Mouse (Mus musculus): ENCODE measurements around the gene Fbxo24. TPM values are rescaled to one million over a fixed set of nuclear protein-coding genes. Genes with fewer than 3 reads are reported as not detected.

The Fbxo24 gene
- polyA plus RNA-seq, 1 experiment from 2014 or later: 0.13 TPM

- no peak for ATAC-seq (ENCODE audit: insufficient number of reproducible peaks, insufficient read depth, low FRiP score, low TSS enrichment, low read depth)
Measured at GRCm38 (mm10) chr5:137654746-137655145, 25.9 kb upstream of the Fbxo24 start.

GRCm38 (mm10) chr5:137653366-137653765, 24.6 kb upstream of the Fbxo24 start:
- no peak overlapping the region for H3K27ac ChIP-seq
- no peaks in the 10 kb centered on the region for H3K9me3 ChIP-seq
- H3K4me3 ChIP-seq: no peak overlapping the region
- ATAC-seq (ENCODE audit: insufficient number of reproducible peaks, insufficient read depth, low FRiP score, low TSS enrichment, low read depth): no peak
- no peak overlapping the region for H3K9ac ChIP-seq
- WGBS: 94% methylated on average over 10 of the region's 10 CpGs
- no peaks in the 10 kb centered on the region for H3K27me3 ChIP-seq
- H3K4me1 ChIP-seq: peaks cover 17% of the 10 kb centered on the region
- H3K36me3 ChIP-seq: peaks cover 37% of the 10 kb centered on the region
- H3K4me2 ChIP-seq: no peak overlapping the region

More at GRCm38 (mm10) chr5:137654746-137655145, 25.9 kb upstream of the Fbxo24 start:
- no peak overlapping the region for H3K4me3 ChIP-seq
- no peak overlapping the region for H3K9ac ChIP-seq
- H3K27me3 ChIP-seq: no peaks in the 10 kb centered on the region
- no peak overlapping the region for H3K27ac ChIP-seq
- peaks cover 5% of the 10 kb centered on the region for H3K4me1 ChIP-seq
- H3K36me3 ChIP-seq: peaks cover 50% of the 10 kb centered on the region
- 74% methylated on average over 7 of the region's 7 CpGs for WGBS
- H3K9me3 ChIP-seq: no peaks in the 10 kb centered on the region
- H3K4me2 ChIP-seq: no peak overlapping the region

GRCm38 (mm10) chr5:137652474-137652873, 23.7 kb upstream of the Fbxo24 start:
- WGBS: 10% methylated on average over 3 of the region's 3 CpGs
- Histone ChIP-seq H3K4me2 (no peak overlapping the region), H3K27me3 (no peaks in the 10 kb centered on the region), H3K9ac (no peak overlapping the region), H3K9me3 (no peaks in the 10 kb centered on the region), H3K36me3 (peaks cover 35% of the 10 kb centered on the region), H3K27ac (no peak overlapping the region), H3K4me1 (peaks cover 26% of the 10 kb centered on the region), H3K4me3 (no peak overlapping the region)
- ATAC-seq (ENCODE audit: insufficient number of reproducible peaks, insufficient read depth, low FRiP score, low TSS enrichment, low read depth): no peak

- Histone ChIP-seq H3K27me3 (peaks cover 16% of the 10 kb centered on the region), H3K36me3 (peaks cover 29% of the 10 kb centered on the region), H3K4me1 (peaks cover 43% of the 10 kb centered on the region), H3K4me2 (peak overlapping the region; percentile 36), H3K4me3 (no peak overlapping the region), H3K9ac (peak overlapping the region; percentile 36; the same call in 1 of the 2 replicates), H3K9me3 (no peaks in the 10 kb centered on the region), H3K27ac (no peak overlapping the region)
- WGBS: 19% methylated on average over 18 of the region's 18 CpGs
- ATAC-seq (ENCODE audit: insufficient number of reproducible peaks, insufficient read depth, low FRiP score, low TSS enrichment, low read depth): no peak
Measured at GRCm38 (mm10) chr5:137649669-137650571, 21.1 kb upstream of the Fbxo24 start.

- H3K36me3 ChIP-seq: peaks cover 25% of the 10 kb centered on the region; the same call in 1 of the 2 replicates
- no peak for ATAC-seq (ENCODE audit: insufficient number of reproducible peaks, insufficient read depth, low FRiP score, low TSS enrichment, low read depth)
- H3K9me3 ChIP-seq: no peaks in the 10 kb centered on the region
- H3K9ac ChIP-seq: 0 out of 2 replicates have a peak overlapping the region, but pooled peaks have one; percentile 36
- WGBS: 36% methylated on average over 4 of the region's 4 CpGs
- no peak overlapping the region for H3K4me2 ChIP-seq
- H3K4me1 ChIP-seq: peaks cover 46% of the 10 kb centered on the region
- no peak overlapping the region for H3K4me3 ChIP-seq
- H3K27me3 ChIP-seq: peaks cover 23% of the 10 kb centered on the region
- H3K27ac ChIP-seq: no peak overlapping the region
Measured at GRCm38 (mm10) chr5:137649251-137649650, 20.4 kb upstream of the Fbxo24 start.

- Histone ChIP-seq H3K4me1 (peaks cover 47% of the 10 kb centered on the region), H3K27me3 (peaks cover 34% of the 10 kb centered on the region), H3K9ac (0 out of 2 replicates have a peak overlapping the region, but pooled peaks have one; percentile 27), H3K27ac (no peak overlapping the region), H3K36me3 (peaks cover 13% of the 10 kb centered on the region; the same call in 1 of the 2 replicates), H3K9me3 (no peaks in the 10 kb centered on the region), H3K4me2 (no peak overlapping the region), H3K4me3 (no peak overlapping the region)
- 37% methylated on average over 9 of the region's 9 CpGs for WGBS
- ATAC-seq (ENCODE audit: insufficient number of reproducible peaks, insufficient read depth, low FRiP score, low TSS enrichment, low read depth): no peak
Measured at GRCm38 (mm10) chr5:137647827-137648601, 19.2 kb upstream of the Fbxo24 start.

- peaks cover 50% of the 10 kb centered on the region for H3K4me1 ChIP-seq
- ATAC-seq (ENCODE audit: insufficient number of reproducible peaks, insufficient read depth, low FRiP score, low TSS enrichment, low read depth): no peak
- no peaks in the 10 kb centered on the region for H3K9me3 ChIP-seq
- peak within 1 kb of the TSS; percentile 53 for H3K4me2 ChIP-seq
- H3K9ac ChIP-seq: peak within 1 kb of the TSS; percentile 55
- peaks cover 34% of the 10 kb centered on the region for H3K27me3 ChIP-seq
- WGBS: 9% methylated on average over 11 of the region's 11 CpGs
- peak within 1 kb of the TSS; percentile 36 for H3K4me3 ChIP-seq
- H3K27ac ChIP-seq: no peak within 1 kb of the TSS
- H3K36me3 ChIP-seq: peaks cover 23% of the 10 kb centered on the region
Measured at GRCm38 (mm10) chr5:137645652-137646091, 16.9 kb upstream of the Fbxo24 start, which contains the start of gene Irs3. Gene Irs3 (minus strand): TSS chr5:137645714.

GRCm38 (mm10) chr5:137645091-137645651, 16.4 kb upstream of the Fbxo24 start:
- Histone ChIP-seq H3K9me3 (no peaks in the 10 kb centered on the region), H3K9ac (peak overlapping the region; percentile 55), H3K36me3 (peaks cover 28% of the 10 kb centered on the region), H3K4me1 (peaks cover 54% of the 10 kb centered on the region), H3K27ac (no peak overlapping the region), H3K4me3 (peak overlapping the region; percentile 36), H3K4me2 (peak overlapping the region; percentile 53), H3K27me3 (peaks cover 34% of the 10 kb centered on the region)
- ATAC-seq (ENCODE audit: insufficient number of reproducible peaks, insufficient read depth, low FRiP score, low TSS enrichment, low read depth): no peak
- 2% methylated on average over 44 of the region's 44 CpGs for WGBS

GRCm38 (mm10) chr5:137644484-137644883, 15.7 kb upstream of the Fbxo24 start:
- Histone ChIP-seq H3K27ac (no peak overlapping the region), H3K9me3 (no peaks in the 10 kb centered on the region), H3K9ac (peak overlapping the region; percentile 27; the same call in 1 of the 2 replicates), H3K36me3 (peaks cover 35% of the 10 kb centered on the region), H3K4me1 (peaks cover 48% of the 10 kb centered on the region), H3K4me3 (no peak overlapping the region), H3K4me2 (no peak overlapping the region), H3K27me3 (peaks cover 34% of the 10 kb centered on the region)
- ATAC-seq (ENCODE audit: insufficient number of reproducible peaks, insufficient read depth, low FRiP score, low TSS enrichment, low read depth): no peak
- WGBS: 34% methylated on average over 19 of the region's 19 CpGs

GRCm38 (mm10) chr5:137642886-137643285, 14.1 kb upstream of the Fbxo24 start:
- Histone ChIP-seq H3K36me3 (peaks cover 50% of the 10 kb centered on the region), H3K4me1 (peaks cover 34% of the 10 kb centered on the region), H3K4me3 (no peak overlapping the region), H3K4me2 (no peak overlapping the region), H3K9ac (no peak overlapping the region), H3K9me3 (no peaks in the 10 kb centered on the region), H3K27ac (no peak overlapping the region), H3K27me3 (peaks cover 34% of the 10 kb centered on the region)
- ATAC-seq (ENCODE audit: insufficient number of reproducible peaks, insufficient read depth, low FRiP score, low TSS enrichment, low read depth): no peak
- 52% methylated on average over 4 of the region's 4 CpGs for WGBS

- Histone ChIP-seq H3K27ac (no peak within 1 kb of the TSS), H3K4me2 (no peak within 1 kb of the TSS), H3K36me3 (peaks cover 68% of the 10 kb centered on the region), H3K4me1 (peaks cover 24% of the 10 kb centered on the region), H3K4me3 (no peak within 1 kb of the TSS), H3K27me3 (peaks cover 29% of the 10 kb centered on the region), H3K9me3 (no peaks in the 10 kb centered on the region), H3K9ac (0 out of 2 replicates have a peak within 1 kb of the TSS, but pooled peaks have one; percentile 27)
- no peak for ATAC-seq (ENCODE audit: insufficient number of reproducible peaks, insufficient read depth, low FRiP score, low TSS enrichment, low read depth)
- WGBS: 88% methylated on average over 19 of the region's 19 CpGs
Measured at GRCm38 (mm10) chr5:137641054-137641453, 12.3 kb upstream of the Fbxo24 start, which contains the start of gene Sap25. Gene Sap25 (plus strand): TSS chr5:137641334.

All from embryonic facial prominence, embryonic 13.5 days (tissue).